In genomic region chr4:155249257-155249647, GRCm38 (mm10) we compare ENCODE assay signal across 8 mouse cellular contexts. TPM values are rescaled to one million over a fixed set of nuclear protein-coding genes. Genes with fewer than 3 reads are reported as not detected.
DNase-seq lines count a peak whose midpoint lies in the region; ATAC-seq lines count a peak whose summit lies in the region.

No protein-coding gene starts in this region.

- peak overlapping the region; percentile 91 for H3K4me2 ChIP-seq in hindbrain, embryonic 13.5 days

- DNase-seq in R1 (ENCODE audit: low read depth, low spot score): peak; percentile 96
- DNase-seq in cerebellum, postnatal 14 days: peak; percentile 98
- DNase-seq in frontal cortex, postnatal 14 days (ENCODE audit: low spot score in 2 of 2): peak; percentile 88 to 94
- peak; percentile 96 to 97 for DNase-seq in layer of hippocampus, postnatal 14 days (ENCODE audit: low spot score in 2 of 2)
- peak; percentile 98 for DNase-seq in lung, postnatal 10 days
- peak; percentile 93 for DNase-seq in ovary, postnatal 14 days (ENCODE audit: low spot score)
- peak; percentile 89 to 92 for DNase-seq in thymus, postnatal 10 days (ENCODE audit: low spot score in 2 of 2)

- H3K36me3 ChIP-seq in hindbrain, embryonic 13.5 days: peaks cover 7% of the 10 kb centered on the region

- 0% methylated on average over 9 of the region's 9 CpGs for WGBS in hindbrain, embryonic 13.5 days

- no peaks in the 10 kb centered on the region for H3K27me3 ChIP-seq in hindbrain, embryonic 13.5 days

- H3K9ac ChIP-seq in hindbrain, embryonic 13.5 days: peak overlapping the region; percentile 90

- no peaks in the 10 kb centered on the region for H3K9me3 ChIP-seq in hindbrain, embryonic 13.5 days

- ATAC-seq in hindbrain, embryonic 13.5 days (ENCODE audit: low FRiP score): peak; percentile 71

- peaks cover 53% of the 10 kb centered on the region for H3K4me1 ChIP-seq in hindbrain, embryonic 13.5 days (replicated peaks)

- peak overlapping the region; percentile 62 for H3K4me3 ChIP-seq in hindbrain, embryonic 13.5 days

- H3K27ac ChIP-seq in hindbrain, embryonic 13.5 days: peak overlapping the region; percentile 99

RNA-seq across cellular contexts. Expression of gene Faap20, which starts 0.3 kb away (rescaled TPM):
- polyA plus RNA-seq in hindbrain, embryonic 13.5 days (2015; fragmentation: Nextera tagmentation; extraction: Ambion mirVana): 78.8 and 84.8 TPM in 2 replicates
- total RNA-seq in layer of hippocampus, postnatal 14 days (2021): 10 to 100 TPM; 24.2 to 24.5 TPM

RNA-seq across cellular contexts. Expression of gene Ski, which starts 26.9 kb away (rescaled TPM):
- 10.3 and 10.4 TPM in 2 replicates for polyA plus RNA-seq in hindbrain, embryonic 13.5 days (2015; fragmentation: Nextera tagmentation; extraction: Ambion mirVana)
- 100 to 1,000 TPM; 115 to 117 TPM for total RNA-seq in layer of hippocampus, postnatal 14 days (2021)

Comparison
In these comparisons a context has a peak if more than half of its experiments do, and no peak if none do; other contexts are left out.
1. Peak in every context shown above with its lines: DNase-seq, ATAC-seq, H3K4me3 ChIP-seq and H3K27ac ChIP-seq.